Mouse (Mus musculus) thymus, adult 2 months (tissue): ENCODE measurements around the gene Gigyf1.

ENCODE experiments used
- CTCF ChIP-seq: fragments of 200-500 bp; IDR thresholded peaks from 2 replicates; pipeline ENCODE4 v1.5.1; 2012; ENCODE audit warnings: mild to moderate bottlenecking, control low read depth, low read length, moderate library complexity, borderline replicate concordance; ENCODE audit not compliant: control insufficient read depth, poor library complexity, insufficient read depth; ENCODE audit errors: extremely low read depth
- POLR2A ChIP-seq: fragments of 200-500 bp; IDR thresholded peaks from 2 replicates; pipeline ENCODE4 v1.6.1; 2012; ENCODE audit warnings: mild to moderate bottlenecking, low read length, control low read depth, moderate library complexity; ENCODE audit not compliant: control insufficient read depth, poor library complexity, insufficient read depth; ENCODE audit errors: extremely low read depth

DNA sequence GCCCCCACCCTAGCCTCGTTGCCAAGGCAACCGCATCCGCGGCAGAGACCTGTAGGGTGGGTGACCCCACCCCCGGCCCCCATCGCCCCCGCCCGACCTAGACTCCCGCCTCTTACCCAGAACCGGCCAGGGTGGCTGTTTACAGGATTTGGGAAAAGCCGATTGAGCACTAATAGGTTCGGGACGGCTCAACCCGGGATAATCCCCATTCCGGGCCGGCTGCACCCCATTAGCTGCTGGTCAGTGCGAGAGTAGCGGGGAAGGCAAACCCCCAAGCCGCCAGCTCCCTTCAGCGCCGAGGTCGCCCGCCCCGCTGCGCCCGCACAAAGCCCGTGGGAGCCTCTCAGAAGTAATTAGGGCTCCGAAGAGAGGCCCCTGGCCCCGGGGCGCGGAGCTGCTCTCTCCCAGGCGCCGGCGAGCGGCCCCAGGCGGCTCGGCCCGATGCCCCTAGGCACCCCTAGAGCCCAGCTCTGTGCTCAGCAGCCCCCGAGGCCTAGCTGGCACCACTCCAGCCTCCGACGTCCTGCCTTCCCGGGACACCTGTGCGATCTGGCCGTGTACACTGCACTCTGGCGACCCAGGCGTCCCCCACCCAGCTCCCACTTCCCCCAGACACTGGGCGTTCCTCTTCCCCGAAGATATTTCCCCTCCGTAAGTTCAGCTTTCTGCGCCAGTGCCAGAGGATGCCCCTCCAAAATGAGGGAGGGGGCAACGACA is 13.2 kb downstream of the Gigyf1 start:
- TF ChIP-seq POLR2A: no peak
- TF ChIP-seq CTCF: no peak
